Mouse (Mus musculus) ES-E14 (cell line): ENCODE results near the gene Rnf212. TPM values are rescaled to one million over a fixed set of nuclear protein-coding genes. Genes with fewer than 3 reads are reported as not detected.

Experiments
- DNase-seq: peaks from one replicate; pipeline ENCODE4 v3.0.0-alpha.2; 2013; ENCODE audit warnings: low read depth, low spot score
- H3K27ac ChIP-seq: 2 replicates; pipeline ENCODE4 v1.5.1; 2012; ENCODE audit warnings: low read depth, mild to moderate bottlenecking, low read length, moderate library complexity, mixed read lengths; ENCODE audit not compliant: poor library complexity, insufficient read depth, severe bottlenecking
- H3K36me3 ChIP-seq: 2 replicates; pipeline ENCODE4 v1.6.1; 2012; ENCODE audit warnings: mild to moderate bottlenecking, low read length, moderate library complexity, mixed read lengths; ENCODE audit not compliant: control insufficient read depth, poor library complexity, insufficient read depth, severe bottlenecking
- H3K4me1 ChIP-seq, 2 experiments: fragments of 150-350 bp in 1 of 2; sonication (generic) in 1 of 2; 2 replicates each; pipeline ENCODE4 v1.6.1; 2012; ENCODE audit warnings: low read length in 2 of 2, mild to moderate bottlenecking in 1 of 2, mixed read lengths in 1 of 2; ENCODE audit not compliant: control insufficient read depth in 2 of 2, insufficient read depth in 2 of 2, poor library complexity in 1 of 2
- H3K4me3 ChIP-seq, 2 experiments: fragments of 150-350 bp in 1 of 2; sonication (generic) in 1 of 2; 2 replicates each; pipeline ENCODE4 v1.5.1; 2012; ENCODE audit warnings: low read length in 2 of 2, low read depth in 1 of 2, mild to moderate bottlenecking in 1 of 2, mixed read lengths in 1 of 2; ENCODE audit not compliant: insufficient read depth in 1 of 2, poor library complexity in 1 of 2, severe bottlenecking in 1 of 2
- H3K9ac ChIP-seq: 2 replicates; pipeline ENCODE4 v1.6.1; 2012; ENCODE audit warnings: low read depth, mild to moderate bottlenecking, low read length, mixed read lengths; ENCODE audit not compliant: poor library complexity, insufficient read depth, severe bottlenecking
- H3K9me3 ChIP-seq: fragments of 150-350 bp; sonication (generic); 2 replicates; pipeline ENCODE4 v1.6.1; 2012; ENCODE audit warnings: low read depth, mild to moderate bottlenecking, low read length; ENCODE audit not compliant: control insufficient read depth, insufficient read depth
- CHD2 ChIP-seq: IDR thresholded peaks from 2 replicates; pipeline ENCODE4 v1.6.1; 2014; ENCODE audit warnings: mild to moderate bottlenecking, low read depth, low read length, inconsistent platforms
- HCFC1 ChIP-seq: IDR thresholded peaks from 2 replicates; pipeline ENCODE4 v1.6.1; 2012; ENCODE audit warnings: low read length, inconsistent platforms, borderline replicate concordance; ENCODE audit not compliant: insufficient read depth
- MAFK ChIP-seq: IDR thresholded peaks from 2 replicates; pipeline ENCODE4 v1.6.1; 2014; ENCODE audit warnings: mild to moderate bottlenecking, low read depth, low read length, inconsistent platforms; ENCODE audit not compliant: insufficient read depth
- ZC3H11A ChIP-seq: IDR thresholded peaks from 2 replicates; pipeline ENCODE4 v1.6.1; 2012; ENCODE audit warnings: low read depth, mild to moderate bottlenecking, inconsistent platforms, low read length, borderline replicate concordance
- ZNF384 ChIP-seq: IDR thresholded peaks from 2 replicates; pipeline ENCODE4 v1.6.1; 2012; ENCODE audit warnings: low read depth, low read length, inconsistent platforms
- in situ Hi-C, 2 experiments: fragments of 600-800 bp; cut with MboI; formaldehyde crosslinking; loops; one replicate each; pipeline ENCODE4 v1.15.1; 2025; ENCODE audit warnings: low sequenced_read_pairs in 2 of 2, inconsistent platforms in 1 of 2; ENCODE audit not compliant: unreplicated experiment in 2 of 2
- total RNA-seq: library from RNA; depleted of rRNA; stranded (reverse); fragments of 300-350 nt; gene quantifications from 2 replicates; pipeline ENCODE4 v1.2.3, GENCODE M21; 2012

Gene Rnf212
- total RNA-seq, 1 experiment: 0.31 TPM

- Histone ChIP-seq H3K36me3 (no peaks in the 10 kb centered on the region), H3K9me3 (no peaks in the 10 kb centered on the region), H3K4me3 (no peak overlapping the region), H3K9ac (no peak overlapping the region), H3K27ac (no peak overlapping the region), H3K4me1 (peaks cover 0 to 2% of the 10 kb centered on the region in 2 experiments; a peak in 1 of 4 replicates)
- DNase-seq: no peak
- TF ChIP-seq HCFC1 (no peak), CHD2 (no peak), MAFK (no peak), ZNF384 (no peak), ZC3H11A (no peak)
- in situ Hi-C loops: no loop called here
Measured at GRCm38 (mm10) chr5:108713691-108714090, 61.1 kb downstream of the Rnf212 start.

GRCm38 (mm10) chr5:108713096-108713495 lies 61.7 kb downstream of the Rnf212 start:
- H3K9me3 ChIP-seq: no peaks in the 10 kb centered on the region
- no peak for TF ChIP-seq ZNF384
- TF ChIP-seq MAFK: no peak
- no peak for TF ChIP-seq ZC3H11A
- no peak for TF ChIP-seq CHD2
- no peak for TF ChIP-seq HCFC1
- H3K4me3 ChIP-seq: no peak overlapping the region
- H3K36me3 ChIP-seq: no peaks in the 10 kb centered on the region
- H3K4me1 ChIP-seq: peaks cover 0 to 2% of the 10 kb centered on the region in 2 experiments; a peak in 1 of 4 replicates
- no peak overlapping the region for H3K9ac ChIP-seq
- H3K27ac ChIP-seq: no peak overlapping the region
- in situ Hi-C loops: no loop called here
- DNase-seq: no peak

- TF ChIP-seq HCFC1 (no peak), MAFK (no peak), ZNF384 (no peak), ZC3H11A (no peak), CHD2 (no peak)
- peaks cover 0 to 2% of the 10 kb centered on the region in 2 experiments; a peak in 1 of 4 replicates for H3K4me1 ChIP-seq
- no peak overlapping the region for H3K9ac ChIP-seq
- no peaks in the 10 kb centered on the region for H3K36me3 ChIP-seq
- no peak for DNase-seq
- in situ Hi-C loops: no loop called here
- H3K9me3 ChIP-seq: no peaks in the 10 kb centered on the region
- H3K4me3 ChIP-seq: no peak overlapping the region
- no peak overlapping the region for H3K27ac ChIP-seq
Measured at GRCm38 (mm10) chr5:108711968-108712367, 62.8 kb downstream of the Rnf212 start.

- DNase-seq: no peak
- Histone ChIP-seq H3K9ac (no peak overlapping the region), H3K27ac (no peak overlapping the region), H3K4me1 (peaks cover 0 to 2% of the 10 kb centered on the region in 2 experiments; a peak in 1 of 4 replicates), H3K4me3 (no peak overlapping the region), H3K36me3 (peaks cover 5% of the 10 kb centered on the region; the same call in 1 of the 2 replicates), H3K9me3 (no peaks in the 10 kb centered on the region)
- TF ChIP-seq CHD2 (no peak), HCFC1 (no peak), ZNF384 (no peak), ZC3H11A (no peak), MAFK (no peak)
- in situ Hi-C loops: no loop called here
Measured at GRCm38 (mm10) chr5:108708981-108709731, 65.6 kb downstream of the Rnf212 start.
